Mouse (Mus musculus) heart, adult 2 months (tissue): ENCODE results near the gene Adamts7.

ENCODE experiments used
- CTCF ChIP-seq: fragments of 200-600 bp; IDR thresholded peaks from 2 replicates; pipeline ENCODE4 v1.8.1; 2022; ENCODE audit warnings: antibody characterized with exemption, mild to moderate bottlenecking, moderate library complexity
- EP300 ChIP-seq: fragments of 200-500 bp; IDR thresholded peaks from 2 replicates; pipeline ENCODE4 v1.6.1; 2011; ENCODE audit warnings: low read depth, low read length, control low read depth; ENCODE audit not compliant: insufficient read depth

DNA sequence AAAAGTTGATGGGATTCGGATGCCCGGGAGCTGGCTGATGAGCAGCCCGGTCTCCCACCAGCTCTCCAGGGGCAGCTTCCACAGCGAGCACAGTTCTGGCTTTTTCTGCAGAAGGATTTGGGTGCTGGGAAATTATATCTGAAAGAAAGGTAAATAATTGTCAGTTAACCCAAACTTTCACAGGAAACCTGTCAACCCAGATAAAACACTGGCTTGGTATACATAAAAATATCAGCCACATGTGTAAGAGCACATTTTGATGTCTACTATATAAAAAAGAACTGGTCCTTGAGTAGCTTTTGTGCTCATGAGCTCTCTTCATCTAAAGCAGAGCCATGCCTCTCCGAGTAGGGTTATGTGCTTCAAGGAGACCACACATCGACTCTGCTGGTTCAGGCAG is 78.2 kb downstream of the Adamts7 start:
- TF ChIP-seq EP300 (no peak), CTCF (no peak)
